Mouse (Mus musculus): ENCODE data around the gene Mical1.

Mical1 gene

DNA sequence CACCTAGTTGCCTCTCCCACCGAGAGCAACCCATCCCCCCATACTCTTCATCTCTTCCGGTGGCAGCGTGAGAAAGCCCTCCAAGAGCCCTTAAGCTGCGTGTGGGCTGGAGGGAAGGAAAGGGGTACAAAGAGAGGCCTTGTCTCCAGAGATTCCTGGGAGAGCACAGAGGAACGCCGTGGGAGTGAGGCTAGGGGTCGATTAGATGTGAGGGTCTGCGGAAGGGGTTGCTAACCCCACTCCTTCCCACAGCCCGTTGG is 834 bp downstream of the Mical1 start:
- in situ Hi-C loops (cut with MboI, MseI), result loop anchor here in 1 of 2 experiments (5.0 kb wide), 1 partner anchor 40 kb away; the partner anchor contains the start of gene Cd164

DNA sequence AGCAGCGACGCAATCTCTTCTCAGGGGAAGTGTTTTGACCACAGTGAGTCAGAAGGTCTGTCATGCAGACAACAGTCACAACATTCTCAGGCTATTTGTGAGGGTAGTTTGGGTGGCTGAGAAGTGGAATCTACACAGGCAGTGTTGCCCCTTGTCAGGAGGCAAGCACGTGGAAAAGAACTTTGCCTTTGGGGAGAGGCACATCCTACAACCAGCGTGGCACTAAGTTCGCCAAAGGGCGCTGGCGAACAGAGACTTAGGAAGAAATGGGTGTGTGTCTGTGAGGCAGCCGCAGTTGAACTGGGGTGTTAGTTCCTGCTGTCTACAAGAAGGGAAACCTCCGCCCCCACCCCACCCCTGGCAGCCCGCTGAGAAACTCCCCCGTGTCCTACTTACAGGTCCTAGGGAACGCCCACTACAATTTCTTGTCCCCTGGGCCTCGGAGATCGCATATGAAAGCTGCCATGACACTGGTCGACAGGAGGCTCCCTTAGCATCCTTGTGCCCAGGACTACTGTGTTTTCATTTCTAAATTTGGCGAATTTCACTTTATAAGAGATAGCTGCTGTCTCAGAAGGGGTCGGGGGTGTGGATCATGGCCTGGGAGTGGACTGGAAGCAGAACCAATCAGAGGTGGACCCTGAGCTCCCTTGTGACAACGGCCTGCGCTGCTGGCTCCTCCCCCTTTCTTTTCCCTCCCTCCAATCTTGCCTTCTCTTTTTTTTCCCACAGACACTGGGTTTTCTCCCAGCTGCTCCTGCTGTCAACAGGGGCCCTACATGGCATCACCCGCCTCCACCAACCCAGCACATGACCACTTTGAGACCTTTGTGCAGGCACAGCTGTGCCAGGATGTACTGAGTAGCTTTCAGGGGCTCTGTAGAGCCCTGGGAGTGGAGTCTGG is 1.4 kb downstream of the Mical1 start:
- in situ Hi-C loops (cut with MboI, MseI), result loop anchor here in 1 of 2 experiments (5.0 kb wide), 1 partner anchor 40 kb away; the partner anchor contains the start of gene Cd164

DNA sequence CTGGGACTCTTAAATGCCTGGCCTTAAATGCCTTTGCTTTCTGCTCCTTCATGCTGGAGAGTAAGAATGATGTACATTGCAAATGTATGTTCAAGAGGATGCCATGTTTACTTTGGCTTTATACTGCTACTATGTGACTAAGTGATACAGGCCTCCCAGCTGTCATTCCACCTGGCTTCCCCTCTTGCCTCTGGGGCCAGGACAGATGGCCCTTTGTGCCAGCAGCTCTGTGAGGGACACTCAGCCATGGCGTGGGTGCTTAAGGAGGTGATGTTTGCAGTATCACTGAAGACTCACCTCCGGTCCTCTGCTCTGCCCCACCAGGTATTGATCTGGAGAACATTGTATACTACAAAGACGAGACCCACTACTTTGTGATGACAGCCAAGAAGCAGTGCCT is 3.8 kb downstream of the Mical1 start:
- in situ Hi-C loops (cut with MboI, MseI), result loop anchor here (5.0 to 10.0 kb wide), 3 partner anchors 37 to 1195 kb away; partner anchors contain the start of genes Ak9 (in 1 of the 2), Cd164 (in 1 of the 2) and Fig4 (in 1 of the 2)

DNA sequence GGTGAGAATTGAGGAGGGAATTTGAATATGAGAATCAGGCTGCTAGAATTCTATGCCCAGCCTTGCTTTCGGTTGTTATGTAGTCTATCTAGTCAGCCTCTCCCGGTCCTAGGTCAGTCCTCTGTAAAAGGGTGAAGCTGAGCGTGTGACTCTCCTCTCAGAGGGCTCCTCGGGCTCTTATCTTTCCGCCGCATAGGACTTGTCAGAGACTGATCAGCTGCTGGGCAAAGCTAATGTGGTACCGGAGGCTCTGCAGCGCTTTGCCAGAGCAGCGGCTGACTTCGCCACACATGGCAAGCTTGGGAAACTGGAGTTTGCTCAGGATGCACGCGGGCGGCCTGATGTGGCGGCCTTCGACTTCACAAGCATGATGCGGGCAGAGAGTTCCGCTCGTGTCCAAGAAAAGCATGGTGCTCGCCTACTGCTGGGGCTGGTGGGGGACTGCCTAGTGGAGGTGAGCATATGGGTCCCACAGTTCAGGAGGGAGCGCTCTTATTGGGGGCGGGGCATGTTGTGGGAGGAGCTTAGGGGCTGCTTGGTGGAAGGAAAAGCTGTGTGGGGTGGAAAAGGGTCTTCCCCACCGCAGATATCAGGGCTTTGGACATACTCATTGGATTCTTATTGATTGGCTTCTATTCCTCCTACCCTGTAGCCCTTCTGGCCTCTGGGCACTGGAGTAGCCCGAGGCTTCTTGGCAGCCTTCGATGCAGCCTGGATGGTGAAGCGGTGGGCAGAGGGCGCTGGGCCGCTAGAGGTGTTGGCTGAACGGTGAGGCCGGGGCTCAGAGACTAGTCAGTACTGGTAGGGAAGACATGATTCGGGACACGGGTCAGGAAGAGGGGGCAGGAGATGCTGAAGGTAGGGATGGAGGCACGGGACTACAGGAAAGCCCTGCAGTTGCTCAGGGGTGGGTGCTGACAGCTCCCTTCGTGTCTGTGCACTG is 5.1 kb downstream of the Mical1 start:
- in situ Hi-C loops (cut with MboI, MseI), result loop anchor here (10.0 kb wide), 2 partner anchors 176 to 1194 kb away; partner anchors contain the start of genes Ak9 (in 1 of the 2) and Fig4 (in 1 of the 2)

- in situ Hi-C loops (cut with MboI, MseI), result loop anchor here (10.0 kb wide), 2 partner anchors 178 to 1192 kb away; partner anchors contain the start of genes Ak9 (in 1 of the 2) and Fig4 (in 1 of the 2)
Measured at GRCm38 (mm10) chr10:41482446-41482845, 6.3 kb downstream of the Mical1 start.

DNA sequence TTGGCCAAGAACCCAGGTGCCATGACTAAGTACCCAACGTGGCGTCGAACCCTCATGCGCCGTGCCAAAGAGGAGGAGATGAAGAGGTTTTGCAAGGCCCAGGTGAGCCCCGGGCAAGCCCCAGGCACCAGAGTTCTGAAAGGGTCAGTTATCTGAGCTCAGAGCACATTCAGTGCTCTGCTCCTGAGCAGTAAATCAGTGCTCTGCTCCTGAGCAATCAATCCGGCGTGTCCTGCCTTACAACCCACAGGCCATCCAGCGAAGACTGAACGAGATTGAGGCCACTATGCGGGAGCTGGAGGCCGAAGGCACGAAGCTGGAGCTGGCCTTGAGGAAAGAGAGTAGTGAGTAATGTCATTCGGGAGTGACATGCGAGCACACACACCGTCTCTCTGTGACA is 9.7 kb downstream of the Mical1 start:
- in situ Hi-C loops (cut with MboI, MseI), result loop anchor here (5.0 to 10.0 kb wide), 3 partner anchors 38 to 1189 kb away; partner anchors contain the start of genes Ak9 (in 1 of the 2) and Fig4 (in 1 of the 2)

- in situ Hi-C loops (cut with MboI, MseI), result loop anchor here (5.0 to 10.0 kb wide), 3 partner anchors 39 to 1188 kb away; partner anchors contain the start of genes Ak9 (in 1 of the 2) and Fig4 (in 1 of the 2)
Measured at GRCm38 (mm10) chr10:41486506-41487170, 10.5 kb downstream of the Mical1 start.

- in situ Hi-C loops (cut with MboI, MseI), result loop anchor here (5.0 to 10.0 kb wide), 3 partner anchors 42 to 1186 kb away; partner anchors contain the start of genes Ak9 (in 1 of the 2) and Fig4 (in 1 of the 2)
Measured at GRCm38 (mm10) chr10:41488877-41489276, 12.8 kb downstream of the Mical1 start.

- in situ Hi-C loops (cut with MboI, MseI), result loop anchor here (5.0 to 10.0 kb wide), 3 partner anchors 42 to 1186 kb away; partner anchors contain the start of genes Ak9 (in 1 of the 2) and Fig4 (in 1 of the 2)
Measured at GRCm38 (mm10) chr10:41489294-41489693, 13.2 kb downstream of the Mical1 start.

DNA sequence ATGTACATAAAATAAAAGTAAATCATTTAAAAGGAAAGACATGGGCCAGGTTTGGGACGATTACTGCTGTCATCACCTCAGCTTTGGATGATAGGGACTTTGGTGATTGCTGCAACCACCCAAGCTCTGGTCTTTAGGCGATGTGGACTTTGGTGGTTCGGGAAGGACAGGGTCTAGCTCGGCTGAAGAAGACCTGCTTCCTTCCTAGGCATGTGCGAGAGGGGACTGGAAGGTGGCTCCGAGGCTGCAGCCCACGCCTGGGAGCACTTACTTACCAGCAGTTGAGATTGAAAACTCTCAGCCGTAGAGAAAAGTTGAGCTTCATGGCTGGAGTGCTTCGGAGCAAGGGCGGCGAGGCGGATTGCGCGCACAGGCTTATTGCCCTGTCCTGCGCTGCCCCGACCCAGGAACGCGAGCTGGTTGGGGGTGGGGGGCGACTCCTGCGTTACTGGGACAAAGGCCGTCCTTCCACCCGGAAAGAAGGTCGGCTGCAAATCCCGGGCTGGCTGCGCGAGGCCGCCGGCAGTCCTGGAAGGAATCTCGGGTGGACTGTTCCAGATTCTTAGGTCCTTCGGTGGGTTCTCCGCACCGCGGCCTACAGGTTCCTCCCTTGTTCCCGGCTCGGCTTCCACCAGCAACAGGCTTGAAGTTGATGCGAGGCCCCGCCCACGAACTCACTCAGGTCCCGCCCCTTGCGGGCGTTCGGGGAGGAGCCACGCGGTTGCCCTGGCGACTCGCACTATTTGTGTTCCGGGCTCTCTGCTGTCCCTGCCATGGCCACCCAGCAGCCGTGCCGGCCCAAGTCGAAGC is 13.8 kb downstream of the Mical1 start, which contains the start of the genes Smpd2 and Ppil6:
Smpd2 (minus strand) TSS at position 662 of the 810 bp plus-strand sequence.
Ppil6 (plus strand) TSS at position 732 of the 810 bp plus-strand sequence.
- in situ Hi-C loops (cut with MboI, MseI), result loop anchor here (5.0 to 10.0 kb wide), 3 partner anchors 43 to 1185 kb away; partner anchors contain the start of genes Ak9 (in 1 of the 2) and Fig4 (in 1 of the 2)

- in situ Hi-C loops (cut with MboI, MseI), result no loop called here
Measured at GRCm38 (mm10) chr10:41490518-41490873, 14.4 kb downstream of the Mical1 start.

- in situ Hi-C loops (cut with MboI, MseI), result no loop called here
Measured at GRCm38 (mm10) chr10:41491111-41491510, 15.0 kb downstream of the Mical1 start.

DNA sequence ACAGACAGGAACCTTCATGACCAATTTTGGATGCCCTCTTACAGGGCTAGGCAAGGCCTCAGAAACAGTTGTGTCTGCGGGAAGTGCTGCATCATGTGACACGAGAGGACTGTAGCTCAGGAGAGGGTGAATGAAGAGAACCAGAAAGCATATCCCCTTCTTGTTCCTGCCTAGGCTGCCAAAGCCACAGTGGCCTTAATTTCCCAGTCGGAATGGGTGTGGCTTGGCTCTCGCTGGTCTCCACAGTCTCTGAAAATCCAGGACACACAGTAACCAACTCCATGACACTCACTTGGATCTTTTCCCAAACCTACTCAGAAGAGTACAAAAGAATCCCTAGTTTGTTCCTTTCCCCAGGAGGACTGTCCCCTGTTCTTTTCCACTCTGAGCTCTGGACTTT is 24.8 kb downstream of the Mical1 start:
- in situ Hi-C loops (cut with MboI, MseI), result loop anchor here (5.0 to 10.0 kb wide), 2 partner anchors 66 to 194 kb away; no protein-coding TSS in a partner anchor

GRCm38 (mm10) chr10:41504996-41505395 is 28.9 kb downstream of the Mical1 start:
- in situ Hi-C loops (cut with MboI, MseI), result loop anchor here (5.0 to 10.0 kb wide), 5 partner anchors 70 to 198 kb away; no protein-coding TSS in a partner anchor

DNA sequence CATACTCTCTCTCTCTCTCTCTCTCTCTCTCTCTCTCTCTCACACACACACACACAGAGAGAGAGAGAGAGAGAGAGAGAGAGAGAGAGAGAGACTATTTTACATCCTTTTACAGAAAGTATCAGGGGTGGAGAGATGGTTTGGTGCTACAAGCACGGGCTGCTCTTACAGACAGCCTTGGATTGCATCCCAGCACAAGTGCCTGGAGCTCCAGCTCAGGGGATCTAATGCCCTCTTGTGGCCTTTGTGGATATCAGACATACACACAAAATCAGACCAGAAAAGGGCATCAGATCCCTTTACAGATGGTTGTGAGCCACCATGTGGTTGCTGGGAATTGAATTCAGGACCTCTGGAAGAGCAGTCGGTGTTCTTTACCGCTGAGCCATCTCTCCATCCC is 29.3 kb downstream of the Mical1 start:
- in situ Hi-C loops (cut with MboI, MseI), result loop anchor here (5.0 to 10.0 kb wide), 4 partner anchors 71 to 187 kb away; no protein-coding TSS in a partner anchor

DNA sequence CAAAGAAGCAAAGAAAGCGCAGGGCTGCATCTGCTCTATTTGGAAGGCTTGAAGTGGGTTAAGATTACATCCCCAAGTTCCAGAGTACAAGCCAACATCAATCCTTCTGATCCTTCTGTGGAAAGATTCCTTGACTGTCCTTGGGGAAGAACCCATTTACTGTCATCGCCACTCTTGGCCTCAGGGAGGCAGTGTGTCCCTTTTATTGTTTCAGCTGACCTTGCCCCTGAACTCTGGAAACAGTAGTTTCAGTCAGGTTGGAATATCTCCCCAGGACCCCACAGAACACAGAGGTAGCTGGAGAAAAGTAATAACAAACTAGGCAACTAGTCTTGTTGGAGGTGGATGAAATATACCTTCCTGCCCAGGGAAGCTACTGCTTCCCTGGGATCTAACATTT is 33.0 kb downstream of the Mical1 start:
- in situ Hi-C loops (cut with MboI, MseI), result loop anchor here (5.0 to 10.0 kb wide), 4 partner anchors 74 to 183 kb away; no protein-coding TSS in a partner anchor

DNA sequence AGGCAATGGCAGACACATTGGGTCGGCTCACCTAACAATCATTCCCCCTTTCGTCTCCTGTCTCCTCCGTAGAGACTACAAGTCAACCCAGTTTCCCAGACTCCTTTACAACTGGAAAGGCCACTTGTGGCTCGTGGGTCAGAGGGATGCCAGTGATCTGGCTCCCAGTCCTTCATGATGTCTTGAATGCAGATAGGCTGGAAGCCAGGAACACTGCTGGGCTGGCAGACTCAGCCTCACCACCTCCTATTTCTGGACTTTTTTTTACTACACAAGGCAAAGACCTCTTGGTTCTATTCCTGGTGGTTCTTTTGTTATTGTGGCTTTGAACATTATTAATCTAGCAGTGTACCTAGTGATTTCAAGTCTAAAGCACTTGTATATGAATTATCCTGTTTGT is 38.2 kb downstream of the Mical1 start:
- in situ Hi-C loops (cut with MboI, MseI), result loop anchor here in 1 of 2 experiments (10.0 kb wide), 1 partner anchor 160 kb away; no protein-coding TSS in a partner anchor

DNA sequence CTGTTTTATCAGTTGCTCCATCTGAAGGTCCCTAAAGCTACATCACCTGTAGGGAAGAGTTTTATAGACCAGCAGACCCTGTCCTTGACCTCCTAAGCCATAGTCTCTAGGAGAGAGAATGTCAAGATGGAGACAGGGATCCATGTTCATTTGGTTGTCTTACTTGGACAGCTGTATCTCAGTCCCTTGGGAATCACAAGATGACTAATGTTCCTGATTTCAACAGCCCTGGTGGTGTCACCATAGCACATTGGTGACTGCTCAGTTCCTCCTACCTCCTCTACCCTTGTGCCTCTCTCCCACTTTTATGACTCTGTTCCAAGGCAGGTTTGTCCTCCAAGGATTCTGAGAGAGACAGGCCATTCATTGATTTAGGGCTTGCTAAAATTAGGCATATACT is 38.8 kb downstream of the Mical1 start:
- in situ Hi-C loops (cut with MboI, MseI), result loop anchor here (5.0 to 10.0 kb wide), 2 partner anchors 38 to 160 kb away; partner anchors contain the start of gene Mical1 (in 1 of the 2)

DNA sequence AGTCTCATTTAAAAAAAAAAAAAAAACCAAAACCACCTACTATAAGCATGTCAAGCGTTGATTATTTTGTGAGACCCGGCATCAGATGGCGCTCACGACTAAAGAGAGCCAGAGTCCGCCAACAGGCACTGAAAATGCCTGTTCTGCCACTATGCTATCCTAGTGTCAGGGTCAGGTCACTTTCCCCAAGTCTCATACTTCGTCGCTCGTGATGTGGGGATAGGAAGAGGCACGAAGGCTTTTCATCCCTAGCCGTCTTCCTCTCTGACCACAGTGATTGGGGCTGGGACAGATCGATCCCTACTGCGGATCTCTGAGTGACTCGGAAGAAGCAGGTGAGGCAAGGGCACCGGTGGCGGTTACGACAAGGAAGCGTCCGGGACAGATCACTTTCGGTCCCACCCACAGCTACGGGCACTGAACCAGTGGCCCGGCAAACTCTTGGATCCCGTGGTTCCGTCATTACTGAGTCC is 42.4 kb downstream of the Mical1 start:
- in situ Hi-C loops (cut with MboI, MseI), result loop anchor here (5.0 to 10.0 kb wide), 2 partner anchors 41 to 156 kb away; partner anchors contain the start of gene Mical1 (in 1 of the 2)
